Mouse (Mus musculus) midbrain, embryonic 14.5 days (tissue): ENCODE measurements around the gene Thumpd1. TPM values are rescaled to one million over a fixed set of nuclear protein-coding genes. Genes with fewer than 3 reads are reported as not detected.

Experiments
- ATAC-seq: fragments of 200-750 bp; cut with Nextera tagmentation; 2 replicates; pipeline ENCODE4 v1.8.0; 2017; ENCODE audit warnings: moderate number of reproducible peaks, moderate library complexity; ENCODE audit not compliant: low FRiP score, low TSS enrichment
- DNase-seq: peaks from one replicate; pipeline ENCODE4 v3.0.0-alpha.2; 2015
- H3K27ac ChIP-seq: fragments of 300-500 bp; sonication (generic); replicated peaks from 2 replicates; pipeline ENCODE4 v1.5.1; 2014; ENCODE audit warnings: mild to moderate bottlenecking, low read depth, low read length, moderate library complexity
- H3K27me3 ChIP-seq: fragments of 300-500 bp; sonication (generic); 2 replicates; pipeline ENCODE4 v1.6.1; 2014; ENCODE audit warnings: low read length, control low read depth, mixed read lengths; ENCODE audit not compliant: control insufficient read depth, insufficient read depth
- H3K36me3 ChIP-seq: fragments of 300-500 bp; sonication (generic); 2 replicates; pipeline ENCODE4 v1.6.1; 2014; ENCODE audit warnings: low read length, control low read depth; ENCODE audit not compliant: control insufficient read depth, insufficient read depth
- H3K4me1 ChIP-seq: fragments of 300-500 bp; sonication (generic); 2 replicates; pipeline ENCODE4 v1.6.1; 2014; ENCODE audit warnings: mild to moderate bottlenecking, antibody characterized with exemption, low read length, control low read depth; ENCODE audit not compliant: control insufficient read depth, insufficient read depth
- H3K4me2 ChIP-seq: fragments of 300-500 bp; sonication (generic); 2 replicates; pipeline ENCODE4 v1.6.1; 2014; ENCODE audit warnings: mild to moderate bottlenecking, low read length, moderate library complexity
- H3K4me3 ChIP-seq: fragments of 300-500 bp; sonication (generic); replicated peaks from 2 replicates; pipeline ENCODE4 v1.5.1; 2014; ENCODE audit warnings: low read depth, low read length
- H3K9ac ChIP-seq: fragments of 300-500 bp; sonication (generic); replicated peaks from 2 replicates; pipeline ENCODE4 v1.6.1; 2014; ENCODE audit warnings: mild to moderate bottlenecking, low read length, moderate library complexity
- H3K9me3 ChIP-seq: fragments of 300-500 bp; sonication (generic); 2 replicates; pipeline ENCODE4 v1.6.1; 2016; ENCODE audit warnings: low read length, control low read depth, mixed read lengths; ENCODE audit not compliant: control insufficient read depth
- WGBS: fragments of 180-500 bp; shearing (Covaris S2); extraction: QIAGEN DNeasy Blood & Tissue Kit; methylation state at CpG from one replicate; pipeline ENCODE4 v1.1.7; 2014; 5-methylcytosine and 5-hydroxymethylcytosine counted together
- polyA plus RNA-seq: library from polyadenylated mRNA; unstranded; fragments of >200 nt; fragmentation: Nextera tagmentation; extraction: Ambion mirVana; gene quantifications from 2 replicates; pipeline ENCODE4 v1.2.1, GENCODE M21; 2014

Gene Thumpd1
- polyA plus RNA-seq: 71.3 and 94.4 TPM in 2 replicates

- Histone ChIP-seq H3K4me2 (peak within 1 kb of the TSS; percentile 75), H3K9me3 (no peaks in the 10 kb centered on the region), H3K27ac (peak within 1 kb of the TSS; percentile 72), H3K4me3 (peak within 1 kb of the TSS; percentile 95), H3K36me3 (peaks cover 36% of the 10 kb centered on the region), H3K9ac (peak within 1 kb of the TSS; percentile 81), H3K27me3 (no peaks in the 10 kb centered on the region), H3K4me1 (peaks cover 5% of the 10 kb centered on the region)
- peak; percentile 98 for DNase-seq
- under 1% methylated on average over 60 of the region's 60 CpGs for WGBS
- peak; percentile 95 for ATAC-seq
Observed at GRCm38 (mm10) chr7:119720253-119720946, at the start of gene Thumpd1. TSS of gene Thumpd1 (minus strand) at chr7:119720798.

- no peak overlapping the region for H3K4me2 ChIP-seq
- no peaks in the 10 kb centered on the region for H3K36me3 ChIP-seq
- H3K27ac ChIP-seq: no peak overlapping the region
- no peaks in the 10 kb centered on the region for H3K27me3 ChIP-seq
- ATAC-seq (no peak), DNase-seq (no peak)
- WGBS: 95% methylated on average over 8 of the region's 8 CpGs
- H3K4me1 ChIP-seq: no peaks in the 10 kb centered on the region
- H3K4me3 ChIP-seq: no peak overlapping the region
- H3K9me3 ChIP-seq: no peaks in the 10 kb centered on the region
- H3K9ac ChIP-seq: no peak overlapping the region
Observed at GRCm38 (mm10) chr7:119769895-119770294, 49.3 kb upstream of the Thumpd1 start.

- Histone ChIP-seq H3K4me3 (no peak overlapping the region), H3K27ac (no peak overlapping the region), H3K27me3 (no peaks in the 10 kb centered on the region), H3K4me1 (no peaks in the 10 kb centered on the region), H3K36me3 (no peaks in the 10 kb centered on the region), H3K9ac (no peak overlapping the region), H3K9me3 (no peaks in the 10 kb centered on the region), H3K4me2 (no peak overlapping the region)
- no peak for DNase-seq
- no peak for ATAC-seq
- 89% methylated on average over 6 of the region's 6 CpGs for WGBS
Observed at GRCm38 (mm10) chr7:119766996-119767395, 46.4 kb upstream of the Thumpd1 start.

GRCm38 (mm10) chr7:119764377-119764776 is 43.8 kb upstream of the Thumpd1 start:
- Histone ChIP-seq H3K9me3 (no peaks in the 10 kb centered on the region), H3K27me3 (no peaks in the 10 kb centered on the region), H3K4me1 (no peaks in the 10 kb centered on the region), H3K27ac (no peak overlapping the region), H3K36me3 (no peaks in the 10 kb centered on the region), H3K4me2 (no peak overlapping the region), H3K9ac (no peak overlapping the region), H3K4me3 (no peak overlapping the region)
- no peak for ATAC-seq
- no peak for DNase-seq
- WGBS: 96% methylated on average over 3 of the region's 3 CpGs

DNA sequence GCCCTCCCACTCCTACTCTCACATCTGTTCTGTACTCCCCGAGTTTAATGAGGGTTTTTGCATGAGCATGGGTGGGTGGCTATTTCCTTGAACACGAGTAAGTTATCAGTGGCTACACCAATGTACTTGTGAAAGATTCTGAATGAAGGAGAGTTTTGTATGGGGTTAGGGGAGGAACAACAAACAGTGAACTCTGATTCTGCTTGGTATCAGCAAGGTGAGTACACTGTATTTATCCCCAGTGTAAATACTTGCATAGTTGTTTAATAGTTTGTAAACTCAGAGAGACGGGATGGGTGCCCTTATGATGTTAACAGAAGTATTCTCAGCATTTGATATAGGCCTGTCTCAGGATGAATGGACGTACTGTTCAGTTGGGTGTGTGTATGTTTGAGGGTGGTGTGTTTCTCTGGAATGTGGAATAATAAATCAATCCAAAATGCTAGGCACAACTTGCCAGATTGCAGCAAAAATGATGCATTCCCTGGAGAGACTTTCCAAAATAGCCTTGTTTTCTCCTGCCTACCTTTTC is 41.6 kb upstream of the Thumpd1 start:
- Histone ChIP-seq H3K9ac (no peak overlapping the region), H3K9me3 (no peaks in the 10 kb centered on the region), H3K27ac (no peak overlapping the region), H3K4me3 (no peak overlapping the region), H3K36me3 (no peaks in the 10 kb centered on the region), H3K4me2 (no peak overlapping the region), H3K27me3 (no peaks in the 10 kb centered on the region), H3K4me1 (no peaks in the 10 kb centered on the region)
- 73% methylated on average over 4 of the region's 4 CpGs for WGBS
- no peak for DNase-seq
- ATAC-seq: no peak

DNA sequence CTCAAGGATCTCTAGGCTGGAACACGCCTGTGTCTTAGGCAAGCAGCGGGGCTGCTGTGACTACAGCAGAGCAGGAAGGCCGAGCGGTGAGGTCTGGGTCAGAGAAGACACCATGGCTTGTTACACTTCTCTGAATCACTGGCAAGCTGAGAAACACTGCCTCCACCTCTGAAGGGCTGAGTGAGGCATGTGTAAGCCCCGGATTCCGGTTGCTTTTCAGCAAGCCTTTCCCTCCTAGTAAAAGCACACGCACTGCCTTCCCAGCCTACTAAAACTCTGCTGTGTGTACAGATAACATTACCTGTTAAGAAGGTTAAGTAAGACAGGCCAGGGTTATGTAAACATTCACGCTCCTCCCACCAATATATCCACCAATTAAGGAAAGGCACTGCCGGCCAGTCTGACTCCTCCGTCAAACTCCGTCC is 39.9 kb upstream of the Thumpd1 start, which contains the start of gene Acsm3:
TSS of gene Acsm3 (plus strand) at position 397 of the 425 bp plus-strand sequence.
- WGBS: 90% methylated on average over 11 of the region's 11 CpGs
- DNase-seq: no peak
- Histone ChIP-seq H3K4me3 (no peak within 1 kb of the TSS), H3K4me2 (no peak within 1 kb of the TSS), H3K27ac (no peak within 1 kb of the TSS), H3K27me3 (no peaks in the 10 kb centered on the region), H3K9me3 (no peaks in the 10 kb centered on the region), H3K4me1 (no peaks in the 10 kb centered on the region), H3K36me3 (no peaks in the 10 kb centered on the region), H3K9ac (no peak within 1 kb of the TSS)
- no peak for ATAC-seq

GRCm38 (mm10) chr7:119753696-119754095 is 33.1 kb upstream of the Thumpd1 start:
- H3K4me1 ChIP-seq: no peaks in the 10 kb centered on the region
- no peaks in the 10 kb centered on the region for H3K27me3 ChIP-seq
- no peak overlapping the region for H3K4me3 ChIP-seq
- no peak overlapping the region for H3K9ac ChIP-seq
- H3K27ac ChIP-seq: no peak overlapping the region
- 96% methylated on average over 1 of the region's 1 CpGs for WGBS
- no peaks in the 10 kb centered on the region for H3K9me3 ChIP-seq
- ATAC-seq (no peak), DNase-seq (no peak)
- no peaks in the 10 kb centered on the region for H3K36me3 ChIP-seq
- no peak overlapping the region for H3K4me2 ChIP-seq

DNA sequence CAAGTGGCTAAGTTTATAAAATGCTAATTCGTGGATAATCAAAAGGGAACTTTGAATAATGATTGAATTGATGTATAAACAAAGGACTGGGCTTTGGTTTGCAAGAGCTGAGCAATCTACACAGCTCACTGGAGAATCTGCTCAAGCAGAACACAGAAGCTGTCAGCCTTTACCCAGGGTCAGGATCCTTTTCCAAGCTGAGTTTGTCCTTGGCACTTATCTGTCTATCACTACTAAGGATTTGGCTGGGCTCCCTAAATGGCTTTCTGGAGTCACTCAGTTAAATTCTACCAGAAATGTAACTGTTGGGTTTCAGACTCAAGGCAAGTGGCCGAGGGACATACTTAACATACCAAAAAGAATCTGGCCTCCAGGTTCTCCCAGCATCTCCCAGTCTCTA is 29.3 kb upstream of the Thumpd1 start:
- Histone ChIP-seq H3K9ac (no peak overlapping the region), H3K27me3 (no peaks in the 10 kb centered on the region), H3K4me1 (no peaks in the 10 kb centered on the region), H3K4me2 (no peak overlapping the region), H3K4me3 (no peak overlapping the region), H3K27ac (no peak overlapping the region), H3K9me3 (no peaks in the 10 kb centered on the region), H3K36me3 (no peaks in the 10 kb centered on the region)
- ATAC-seq (no peak), DNase-seq (no peak)
- WGBS: 66% methylated on average over 2 of the region's 2 CpGs

DNA sequence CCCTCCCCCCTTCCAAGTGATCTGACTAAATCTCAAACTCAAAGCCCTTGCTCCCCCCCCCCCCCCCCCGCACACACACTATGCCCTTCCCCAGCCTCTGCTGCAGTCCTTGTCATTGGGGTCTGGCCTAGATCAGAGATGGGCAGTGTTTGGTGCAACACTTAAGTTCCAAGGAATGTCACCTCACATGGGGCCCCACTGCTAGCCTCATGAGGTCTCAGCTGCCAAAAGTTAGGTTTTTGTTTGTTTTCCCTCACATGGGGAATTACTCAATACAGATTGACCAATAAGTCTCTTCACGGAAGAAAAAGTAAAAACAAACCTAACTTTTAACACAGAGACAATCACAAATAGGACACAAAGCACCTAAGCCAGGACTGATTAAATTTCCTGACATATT is 28.2 kb upstream of the Thumpd1 start:
- Histone ChIP-seq H3K4me3 (no peak overlapping the region), H3K9me3 (no peaks in the 10 kb centered on the region), H3K27ac (no peak overlapping the region), H3K4me1 (peaks cover 5% of the 10 kb centered on the region; the same call in 1 of the 2 replicates), H3K9ac (no peak overlapping the region), H3K4me2 (no peak overlapping the region), H3K36me3 (no peaks in the 10 kb centered on the region), H3K27me3 (no peaks in the 10 kb centered on the region)
- DNase-seq: no peak
- ATAC-seq: no peak
- 95% methylated on average over 2 of the region's 2 CpGs for WGBS
